8 mouse cellular contexts compared by ENCODE assay signal in genomic region chr9:44066785-44067225, GRCm38 (mm10). TPM values are rescaled to one million over a fixed set of nuclear protein-coding genes. Genes with fewer than 3 reads are reported as not detected.
A peak's percentile ranks its signal among the peaks of the same experiment; 100 is the strongest.
DNase-seq lines count a peak whose midpoint lies in the region; ATAC-seq lines count a peak whose summit lies in the region.

Gene Usp2 (plus strand): TSS chr9:44067021.

- peak; percentile 95 for ATAC-seq in megakaryocyte-erythroid progenitor cell, adult 5-6 weeks (replicated peaks; ENCODE audit: low FRiP score, low TSS enrichment, poor library complexity, severe bottlenecking)

- peak; percentile 97 for DNase-seq in adipocyte (ENCODE audit: low spot score)
- DNase-seq in embryo, embryonic 10 days (ENCODE audit: low spot score) = peak; percentile 98
- peak; percentile 99 for DNase-seq in gastrocnemius, postnatal 10 days
- DNase-seq in induced T-regulatory cell, adult 2 months (ENCODE audit: low read depth) = peak; percentile 99
- peak; percentile 98 to 100 for DNase-seq in left cerebral cortex, adult 9 months (ENCODE audit: low spot score in 2 of 2)
- DNase-seq in right cerebral cortex, postnatal 25 days = peak; percentile 100
- DNase-seq in urinary bladder, postnatal 4 days (ENCODE audit: low spot score in 2 of 2) = peak; percentile 98 to 99

RNA-seq across cellular contexts. Expression of gene Usp2, which starts in this region (rescaled TPM):
- total RNA-seq in gastrocnemius, postnatal 10 days (2021) = 100 to 1,000 TPM; 102 to 133 TPM
- total RNA-seq in megakaryocyte-erythroid progenitor cell, adult 5-6 weeks (2014; fragmentation: Nextera tagmentation) = 0.35 and 2.1 TPM in 2 replicates
- 0.15 and 1.8 TPM in 2 replicates for total RNA-seq in megakaryocyte-erythroid progenitor cell, adult 5-6 weeks (2017)

Comparison
In these comparisons a context has a peak if more than half of its experiments do, and no peak if none do; other contexts are left out.
1. Peak in every context shown above with its lines: DNase-seq and ATAC-seq.
2. RNA of gene Usp2 (total RNA-seq): 102 to 133 TPM in gastrocnemius, postnatal 10 days; 0.15 to 2.1 TPM in megakaryocyte-erythroid progenitor cell, adult 5-6 weeks; every median in the first group is over 10 times any median in the second.